Mouse (Mus musculus): ENCODE data around the gene Zfand6. TPM values are rescaled to one million over a fixed set of nuclear protein-coding genes. Genes with fewer than 3 reads are reported as not detected.

Gene Zfand6
- polyA plus RNA-seq, 1 experiment from 2014 or later: 208 TPM

DNA sequence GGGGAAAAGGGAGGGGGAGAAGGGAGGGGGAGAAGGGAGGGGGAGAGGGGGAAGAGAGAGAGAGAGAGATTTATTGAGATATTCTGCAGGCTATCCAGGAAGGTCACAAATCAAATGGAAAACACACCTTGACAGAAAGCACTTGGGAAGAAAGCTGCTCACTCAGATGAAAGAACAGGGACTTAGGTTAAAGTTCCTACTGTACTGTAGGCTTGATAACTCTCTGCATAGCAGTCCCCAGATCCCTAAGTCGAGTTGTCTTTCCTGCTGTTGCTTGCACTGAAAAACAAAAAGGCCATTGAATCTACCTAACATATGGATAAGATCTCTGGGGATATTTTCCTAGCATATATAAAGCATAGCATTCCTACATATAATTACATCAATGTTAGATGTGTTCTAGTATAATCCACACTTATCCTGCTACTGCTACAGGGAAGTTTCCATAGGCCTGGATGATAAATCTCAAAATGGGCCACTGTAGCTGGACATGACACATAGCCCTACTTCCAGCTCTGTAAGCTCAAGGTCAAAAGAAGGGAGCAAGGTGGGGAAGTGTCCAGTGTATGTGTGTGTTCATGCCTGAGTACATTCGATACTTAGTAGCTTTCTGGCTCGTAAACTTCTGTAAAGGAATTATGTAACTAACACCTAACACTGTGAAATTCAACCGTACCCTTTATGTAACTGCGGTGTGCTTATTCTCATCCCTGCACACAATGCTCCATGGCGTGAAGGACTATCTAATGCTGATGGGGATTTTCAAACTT is 47.4 kb downstream of the Zfand6 start:
- 89% methylated on average over 6 of the region's 6 CpGs for WGBS
- H3K27ac ChIP-seq (ENCODE audit: low read depth, low read length): no peak overlapping the region
- no peaks in the 10 kb centered on the region for H3K27me3 ChIP-seq (ENCODE audit: control insufficient read depth, insufficient read depth, low read length)
- H3K9ac ChIP-seq (ENCODE audit: low read depth, low read length): no peak overlapping the region
- H3K4me1 ChIP-seq (replicated peaks; ENCODE audit: control insufficient read depth, insufficient read depth, low read length): no peaks in the 10 kb centered on the region
- no peak overlapping the region for H3K4me2 ChIP-seq (replicated peaks; ENCODE audit: low read depth, low read length)
- no peaks in the 10 kb centered on the region for H3K36me3 ChIP-seq (ENCODE audit: control insufficient read depth, insufficient read depth, low read length)
- no peaks in the 10 kb centered on the region for H3K9me3 ChIP-seq (ENCODE audit: control insufficient read depth, low read length)
- H3K4me3 ChIP-seq (ENCODE audit: low read depth, low read length): no peak overlapping the region
- DNase-seq (ENCODE audit: low spot score) (no peak), ATAC-seq (ENCODE audit: low FRiP score) (no peak)

DNA sequence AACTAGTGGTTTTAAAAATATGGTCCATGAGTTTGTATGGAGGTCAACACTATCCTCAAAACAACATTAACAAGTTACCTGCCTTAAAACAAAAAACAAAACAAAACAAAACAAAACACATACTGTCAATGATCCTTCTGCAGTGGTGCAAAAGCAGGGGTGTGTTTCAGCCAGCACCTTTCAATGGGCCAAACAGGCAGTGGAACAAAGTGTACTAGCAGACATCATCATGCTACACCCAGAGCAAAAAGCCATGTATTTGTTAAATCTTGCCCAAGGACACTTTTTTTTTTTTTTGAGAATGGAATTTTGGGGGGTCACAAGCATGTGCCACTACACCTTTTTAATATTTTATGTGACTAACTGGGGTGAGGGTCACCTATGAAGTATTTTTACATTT is 52.8 kb downstream of the Zfand6 start:
- Histone ChIP-seq H3K27me3 (ENCODE audit: control insufficient read depth, insufficient read depth, low read length) (no peaks in the 10 kb centered on the region), H3K36me3 (ENCODE audit: control insufficient read depth, insufficient read depth, low read length) (no peaks in the 10 kb centered on the region), H3K9me3 (ENCODE audit: control insufficient read depth, low read length) (no peaks in the 10 kb centered on the region), H3K9ac (ENCODE audit: low read depth, low read length) (no peak overlapping the region), H3K4me3 (ENCODE audit: low read depth, low read length) (no peak overlapping the region), H3K4me2 (replicated peaks; ENCODE audit: low read depth, low read length) (no peak overlapping the region), H3K4me1 (replicated peaks; ENCODE audit: control insufficient read depth, insufficient read depth, low read length) (no peaks in the 10 kb centered on the region), H3K27ac (ENCODE audit: low read depth, low read length) (no peak overlapping the region)
- DNase-seq (ENCODE audit: low spot score): no peak
- no peak for ATAC-seq (ENCODE audit: low FRiP score)

DNA sequence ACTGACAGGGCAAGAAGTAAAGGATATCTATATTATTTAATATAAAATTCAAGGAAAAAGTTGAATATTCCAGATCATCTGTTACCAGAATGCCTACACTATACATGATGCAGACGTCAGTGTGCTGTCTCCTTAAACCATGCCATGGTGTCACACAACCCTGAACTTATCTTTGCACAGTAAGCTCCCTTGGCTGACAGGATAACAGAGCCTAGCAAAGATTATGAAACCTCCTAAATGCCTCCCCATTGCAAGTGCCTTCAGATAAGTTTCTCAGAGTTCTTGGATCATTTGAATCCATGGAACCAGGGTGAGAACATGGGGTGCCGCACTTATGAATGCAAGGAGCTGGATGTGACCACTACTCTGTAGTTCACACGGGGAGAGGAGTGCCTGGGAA is 57.9 kb downstream of the Zfand6 start:
- Histone ChIP-seq H3K4me3 (ENCODE audit: low read depth, low read length) (no peak overlapping the region), H3K27me3 (ENCODE audit: control insufficient read depth, insufficient read depth, low read length) (no peaks in the 10 kb centered on the region), H3K9me3 (ENCODE audit: control insufficient read depth, low read length) (no peaks in the 10 kb centered on the region), H3K4me2 (replicated peaks; ENCODE audit: low read depth, low read length) (no peak overlapping the region), H3K9ac (ENCODE audit: low read depth, low read length) (no peak overlapping the region), H3K27ac (ENCODE audit: low read depth, low read length) (no peak overlapping the region), H3K36me3 (ENCODE audit: control insufficient read depth, insufficient read depth, low read length) (no peaks in the 10 kb centered on the region), H3K4me1 (replicated peaks; ENCODE audit: control insufficient read depth, insufficient read depth, low read length) (no peaks in the 10 kb centered on the region)
- 88% methylated on average over 3 of the region's 3 CpGs for WGBS
- DNase-seq (ENCODE audit: low spot score): no peak
- ATAC-seq (ENCODE audit: low FRiP score): no peak

DNA sequence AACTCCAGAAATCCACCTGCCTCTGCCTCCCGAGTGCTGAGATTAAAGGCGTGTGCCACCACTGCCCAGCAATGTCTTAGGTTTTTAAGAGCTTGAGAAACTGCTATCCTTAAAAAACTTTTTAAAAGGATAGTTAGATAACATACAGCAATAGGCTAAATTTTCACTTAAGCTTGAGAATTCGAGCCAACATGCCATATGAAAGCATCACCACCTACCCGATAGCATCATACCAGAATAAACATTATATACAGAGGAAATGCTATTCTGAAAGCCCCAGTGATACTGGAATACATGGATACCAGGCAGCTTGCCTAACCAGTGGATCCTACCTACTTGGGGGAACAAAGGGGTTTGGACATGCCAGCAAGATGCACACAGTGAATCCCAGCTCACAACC is 66.0 kb downstream of the Zfand6 start:
- Histone ChIP-seq H3K9ac (ENCODE audit: low read depth, low read length) (no peak overlapping the region), H3K9me3 (ENCODE audit: control insufficient read depth, low read length) (no peaks in the 10 kb centered on the region), H3K36me3 (ENCODE audit: control insufficient read depth, insufficient read depth, low read length) (0 out of 2 replicates have a peak, but pooled peaks cover 2% of the 10 kb centered on the region), H3K4me3 (ENCODE audit: low read depth, low read length) (no peak overlapping the region), H3K4me1 (replicated peaks; ENCODE audit: control insufficient read depth, insufficient read depth, low read length) (no peaks in the 10 kb centered on the region), H3K27ac (ENCODE audit: low read depth, low read length) (no peak overlapping the region), H3K4me2 (replicated peaks; ENCODE audit: low read depth, low read length) (no peak overlapping the region), H3K27me3 (ENCODE audit: control insufficient read depth, insufficient read depth, low read length) (no peaks in the 10 kb centered on the region)
- WGBS: 97% methylated on average over 4 of the region's 4 CpGs
- DNase-seq (ENCODE audit: low spot score): no peak
- ATAC-seq (ENCODE audit: low FRiP score): no peak

DNA sequence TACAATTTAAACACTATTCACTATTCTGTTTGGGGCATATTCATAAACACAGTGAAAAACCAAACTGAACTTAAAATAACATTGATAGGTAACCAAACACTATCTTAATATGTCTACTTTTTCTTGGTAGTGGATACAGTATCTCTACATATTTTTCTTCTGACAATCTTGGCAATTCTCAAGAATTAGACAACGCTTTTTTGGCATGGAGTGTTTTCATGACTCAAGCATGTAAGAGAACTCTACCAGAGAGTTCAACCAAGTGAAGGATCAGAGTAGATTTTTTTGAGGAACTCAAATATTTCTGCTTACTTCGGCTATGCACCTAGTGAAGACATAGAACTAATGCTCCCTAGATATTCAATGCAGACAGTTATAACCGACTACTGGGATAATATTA is 68.8 kb downstream of the Zfand6 start:
- H3K27me3 ChIP-seq (ENCODE audit: control insufficient read depth, insufficient read depth, low read length): no peaks in the 10 kb centered on the region
- DNase-seq (ENCODE audit: low spot score) (no peak), ATAC-seq (ENCODE audit: low FRiP score) (no peak)
- no peak overlapping the region for H3K4me2 ChIP-seq (replicated peaks; ENCODE audit: low read depth, low read length)
- H3K9ac ChIP-seq (ENCODE audit: low read depth, low read length): no peak overlapping the region
- H3K36me3 ChIP-seq (ENCODE audit: control insufficient read depth, insufficient read depth, low read length): 0 out of 2 replicates have a peak, but pooled peaks cover 2% of the 10 kb centered on the region
- 93% methylated on average over 3 of the region's 3 CpGs for WGBS
- H3K4me3 ChIP-seq (ENCODE audit: low read depth, low read length): no peak overlapping the region
- no peaks in the 10 kb centered on the region for H3K4me1 ChIP-seq (replicated peaks; ENCODE audit: control insufficient read depth, insufficient read depth, low read length)
- H3K9me3 ChIP-seq (ENCODE audit: control insufficient read depth, low read length): no peaks in the 10 kb centered on the region
- H3K27ac ChIP-seq (ENCODE audit: low read depth, low read length): no peak overlapping the region

DNA sequence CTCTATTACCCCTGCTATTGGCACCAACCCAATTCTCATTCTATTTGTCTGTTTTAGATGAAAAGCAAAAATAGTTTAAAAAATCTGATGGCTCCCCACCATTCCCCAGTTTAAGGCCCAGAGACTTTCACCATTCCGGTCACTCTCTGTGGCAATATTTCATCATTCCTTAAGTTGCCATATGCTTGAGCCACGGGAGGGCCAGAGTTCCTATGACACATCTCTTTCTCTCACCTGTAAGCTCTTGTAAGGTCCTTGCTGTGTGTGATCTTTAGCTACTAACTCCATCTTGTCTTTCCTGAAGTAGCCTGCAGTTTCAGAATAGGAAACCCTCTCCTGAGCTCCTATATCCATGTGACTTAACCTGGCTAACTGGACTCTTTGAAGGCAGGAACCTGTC is 70.8 kb downstream of the Zfand6 start:
- Histone ChIP-seq H3K4me1 (replicated peaks; ENCODE audit: control insufficient read depth, insufficient read depth, low read length) (no peaks in the 10 kb centered on the region), H3K4me3 (ENCODE audit: low read depth, low read length) (no peak overlapping the region), H3K27ac (ENCODE audit: low read depth, low read length) (no peak overlapping the region), H3K27me3 (ENCODE audit: control insufficient read depth, insufficient read depth, low read length) (no peaks in the 10 kb centered on the region), H3K9me3 (ENCODE audit: control insufficient read depth, low read length) (no peaks in the 10 kb centered on the region), H3K9ac (ENCODE audit: low read depth, low read length) (no peak overlapping the region), H3K36me3 (ENCODE audit: control insufficient read depth, insufficient read depth, low read length) (0 out of 2 replicates have a peak, but pooled peaks cover 2% of the 10 kb centered on the region), H3K4me2 (replicated peaks; ENCODE audit: low read depth, low read length) (no peak overlapping the region)
- DNase-seq (ENCODE audit: low spot score): no peak
- no peak for ATAC-seq (ENCODE audit: low FRiP score)
- 93% methylated on average over 2 of the region's 2 CpGs for WGBS

GRCm38 (mm10) chr7:84612445-84612844 is 77.3 kb downstream of the Zfand6 start:
- Histone ChIP-seq H3K27ac (ENCODE audit: low read depth, low read length) (no peak overlapping the region), H3K4me3 (ENCODE audit: low read depth, low read length) (no peak overlapping the region), H3K4me1 (replicated peaks; ENCODE audit: control insufficient read depth, insufficient read depth, low read length) (no peaks in the 10 kb centered on the region), H3K9ac (ENCODE audit: low read depth, low read length) (no peak overlapping the region), H3K36me3 (ENCODE audit: control insufficient read depth, insufficient read depth, low read length) (no peaks in the 10 kb centered on the region), H3K4me2 (replicated peaks; ENCODE audit: low read depth, low read length) (no peak overlapping the region), H3K27me3 (ENCODE audit: control insufficient read depth, insufficient read depth, low read length) (no peaks in the 10 kb centered on the region), H3K9me3 (ENCODE audit: control insufficient read depth, low read length) (no peaks in the 10 kb centered on the region)
- 93% methylated on average over 4 of the region's 4 CpGs for WGBS
- DNase-seq (ENCODE audit: low spot score): no peak
- ATAC-seq (ENCODE audit: low FRiP score): no peak

DNA sequence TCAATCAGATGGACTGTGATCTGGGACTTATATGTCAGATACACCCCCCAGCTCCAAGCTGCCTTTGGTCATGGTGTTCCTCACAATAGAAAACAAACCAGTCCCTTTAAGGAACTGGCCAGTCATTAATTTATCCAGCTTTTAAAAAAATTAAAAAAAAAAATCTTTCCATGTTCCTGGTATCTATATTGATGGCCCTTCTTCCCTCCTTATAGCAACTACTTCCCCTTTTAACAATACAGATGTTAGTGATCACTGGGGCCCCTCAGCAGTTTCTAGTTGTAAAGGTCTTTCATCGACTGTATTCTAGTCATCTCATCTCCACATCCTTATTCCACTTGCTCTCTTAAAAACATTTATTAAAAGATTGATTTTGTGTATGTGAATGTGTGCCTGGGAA is 78.2 kb downstream of the Zfand6 start:
- Histone ChIP-seq H3K4me1 (replicated peaks; ENCODE audit: control insufficient read depth, insufficient read depth, low read length) (no peaks in the 10 kb centered on the region), H3K36me3 (ENCODE audit: control insufficient read depth, insufficient read depth, low read length) (no peaks in the 10 kb centered on the region), H3K27me3 (ENCODE audit: control insufficient read depth, insufficient read depth, low read length) (no peaks in the 10 kb centered on the region), H3K9me3 (ENCODE audit: control insufficient read depth, low read length) (no peaks in the 10 kb centered on the region), H3K4me2 (replicated peaks; ENCODE audit: low read depth, low read length) (no peak overlapping the region), H3K9ac (ENCODE audit: low read depth, low read length) (no peak overlapping the region), H3K4me3 (ENCODE audit: low read depth, low read length) (no peak overlapping the region), H3K27ac (ENCODE audit: low read depth, low read length) (no peak overlapping the region)
- ATAC-seq (ENCODE audit: low FRiP score): no peak
- no peak for DNase-seq (ENCODE audit: low spot score)
- WGBS: 88% methylated on average over 1 of the region's 1 CpGs

GRCm38 (mm10) chr7:84606293-84606749 is 83.4 kb downstream of the Zfand6 start, which contains the start of gene Fah:
Fah (minus strand) TSS chr7:84606722.
- DNase-seq (ENCODE audit: low spot score) (peak; percentile 51), ATAC-seq (ENCODE audit: low FRiP score) (peak; percentile 73)
- no peaks in the 10 kb centered on the region for H3K4me1 ChIP-seq (replicated peaks; ENCODE audit: control insufficient read depth, insufficient read depth, low read length)
- peak within 1 kb of the TSS; percentile 47 for H3K4me3 ChIP-seq (ENCODE audit: low read depth, low read length)
- H3K36me3 ChIP-seq (ENCODE audit: control insufficient read depth, insufficient read depth, low read length): no peaks in the 10 kb centered on the region
- no peaks in the 10 kb centered on the region for H3K9me3 ChIP-seq (ENCODE audit: control insufficient read depth, low read length)
- H3K9ac ChIP-seq (ENCODE audit: low read depth, low read length): peak within 1 kb of the TSS; percentile 56
- peak within 1 kb of the TSS; percentile 94 for H3K4me2 ChIP-seq (replicated peaks; ENCODE audit: low read depth, low read length)
- no peaks in the 10 kb centered on the region for H3K27me3 ChIP-seq (ENCODE audit: control insufficient read depth, insufficient read depth, low read length)
- H3K27ac ChIP-seq (ENCODE audit: low read depth, low read length): no peak within 1 kb of the TSS
- 2% methylated on average over 10 of the region's 10 CpGs for WGBS

All from hindbrain, embryonic 11.5 days (tissue).